Mouse (Mus musculus) embryonic fibroblast, embryonic 13.5 days (primary cell): ENCODE results near the gene Serpina3k. TPM values are rescaled to one million over a fixed set of nuclear protein-coding genes. Genes with fewer than 3 reads are reported as not detected.
"Not testable (repeated sequence)": the region's sequence is repeated elsewhere in the genome, so short reads cannot be mapped to it uniquely, and the experiment has no call there.

Experiments
- H3K27ac ChIP-seq: 2 replicates; pipeline ENCODE4 v1.5.1; 2012; ENCODE audit warnings: low read length, control low read depth, inconsistent platforms; ENCODE audit not compliant: insufficient read depth
- H3K4me1 ChIP-seq: 2 replicates; pipeline ENCODE4 v1.6.1; 2011; ENCODE audit warnings: low read length; ENCODE audit not compliant: control insufficient read depth, insufficient read depth
- H3K4me3 ChIP-seq: 2 replicates; pipeline ENCODE4 v1.5.1; 2011; ENCODE audit warnings: mild to moderate bottlenecking, control low read depth, low read length; ENCODE audit not compliant: insufficient read depth
- CTCF ChIP-seq: IDR thresholded peaks from 2 replicates; pipeline ENCODE4 v1.5.1; 2011; ENCODE audit warnings: mild to moderate bottlenecking, control low read depth, low read length, moderate library complexity, borderline replicate concordance; ENCODE audit not compliant: insufficient read depth
- POLR2A ChIP-seq: IDR thresholded peaks from 2 replicates; pipeline ENCODE4 v1.6.1; 2011; ENCODE audit warnings: low read depth, mild to moderate bottlenecking, control low read depth, low read length, moderate library complexity
- polyA plus RNA-seq: library from polyadenylated mRNA; stranded (reverse); fragments of >200 nt; gene quantifications from 2 replicates; pipeline ENCODE4 v1.2.4, GENCODE M21; 2011; ENCODE audit warnings: low read depth; ENCODE audit not compliant: missing spikeins, insufficient read length

Serpina3k gene
- polyA plus RNA-seq, 1 experiment = not detected

DNA sequence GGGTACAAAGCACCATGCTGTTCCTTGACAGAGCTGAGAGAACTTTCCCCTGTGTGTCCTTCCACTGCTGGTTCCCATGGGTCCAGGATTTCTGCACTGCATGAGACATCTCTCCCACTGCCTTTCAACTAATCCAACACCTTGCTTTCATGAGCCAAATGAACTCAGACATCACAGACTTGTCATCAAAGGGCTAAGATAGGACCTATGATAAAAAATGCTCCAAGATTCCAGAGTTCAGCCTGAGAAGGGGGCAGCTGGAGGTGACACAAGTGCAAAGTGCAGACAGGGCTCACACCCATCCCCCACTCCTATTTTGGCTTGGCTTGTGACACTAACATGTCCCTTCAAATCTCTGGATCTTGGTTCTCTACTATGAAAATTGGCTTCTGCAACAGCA lies 50.2 kb downstream of the Serpina3k start:
- TF ChIP-seq POLR2A (no peak), CTCF (no peak)
- no peaks in the 10 kb centered on the region for H3K4me1 ChIP-seq
- H3K27ac ChIP-seq = no peak overlapping the region
- H3K4me3 ChIP-seq = no peak overlapping the region

DNA sequence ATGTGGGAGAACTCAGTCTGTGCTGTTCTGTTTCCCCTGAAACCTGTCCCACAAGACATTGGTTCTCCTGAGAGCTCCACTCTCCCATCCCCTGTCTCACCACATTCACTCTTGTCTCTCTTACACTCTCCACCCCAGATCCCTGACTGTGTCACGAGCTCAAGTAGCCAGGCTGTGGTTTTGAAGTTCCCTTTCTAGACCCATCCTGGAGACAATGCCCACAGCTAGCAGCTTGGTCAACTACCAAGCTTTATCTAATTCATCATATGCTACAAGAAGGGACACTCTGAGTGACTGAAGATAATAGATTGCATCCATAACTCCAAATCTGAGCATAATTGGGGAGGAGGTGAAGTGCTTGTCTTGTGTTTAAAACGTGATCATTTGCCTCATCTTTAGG lies 52.8 kb downstream of the Serpina3k start:
- H3K4me1 ChIP-seq, H3K4me3 ChIP-seq, H3K27ac ChIP-seq: not testable (repeated sequence)

Other genes with a start within 250 kb of the Serpina3k start
- gene Serpina5, start 237.4 kb upstream of the Serpina3k start, polyA plus RNA-seq = not detected in 2 replicates
- gene Serpina3a, start 225.8 kb upstream of the Serpina3k start, polyA plus RNA-seq = not detected in 2 replicates
- not detected in 2 replicates for gene Serpina3b, start 210.5 kb upstream of the Serpina3k start, polyA plus RNA-seq
- gene Serpina3c, start 184.6 kb upstream of the Serpina3k start, polyA plus RNA-seq = not detected in 2 replicates
- gene Serpina3f, start 123.9 kb upstream of the Serpina3k start, polyA plus RNA-seq = 0.33 and 0.74 TPM in 2 replicates
- gene Serpina3g, start 102.2 kb upstream of the Serpina3k start, polyA plus RNA-seq = 54.6 and 89.6 TPM in 2 replicates
- 1.6 TPM in 2 replicates for gene Serpina3i, start 75.4 kb upstream of the Serpina3k start, polyA plus RNA-seq
- gene Serpina3j, start 23.9 kb upstream of the Serpina3k start, polyA plus RNA-seq = not detected in 2 replicates
- not detected in 2 replicates for gene Serpina3m, start within 50 bp of the Serpina3k start, polyA plus RNA-seq
- gene Serpina3n, start 68.2 kb downstream of the Serpina3k start, polyA plus RNA-seq = 3.0 and 7.2 TPM in 2 replicates
- gene Gsc, start 134.8 kb downstream of the Serpina3k start, polyA plus RNA-seq = 1.9 and 2.2 TPM in 2 replicates